Mouse (Mus musculus) ES-CJ7 (cell line): ENCODE results near the gene Tbx10.
"Not testable (repeated sequence)": the region's sequence is repeated elsewhere in the genome, so short reads cannot be mapped to it uniquely, and the experiment has no call there.

Experiments used
- DNase-seq: peaks from one replicate; pipeline ENCODE4 v3.0.0; 2011; ENCODE audit warnings: low read depth, low spot score

Tbx10 gene

DNA sequence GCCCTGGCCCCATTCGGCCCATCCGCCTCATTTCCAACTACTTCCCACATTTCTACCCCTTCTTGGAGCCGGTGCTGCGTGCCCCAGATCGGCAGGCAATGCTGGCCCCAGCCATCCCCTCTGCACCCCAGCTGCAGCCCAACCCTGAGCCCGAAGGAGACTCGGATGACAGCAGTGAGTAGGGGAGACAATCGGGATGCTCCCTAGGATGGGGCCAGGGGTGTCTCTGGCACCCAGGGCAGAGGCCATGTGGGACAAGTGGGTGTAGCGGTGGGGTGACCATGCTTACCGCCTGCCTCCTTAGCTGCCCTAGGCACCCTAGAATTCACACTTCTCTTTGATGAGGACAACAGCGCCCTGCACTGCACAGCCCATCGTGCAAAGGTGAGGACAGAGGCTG is 11.1 kb downstream of the Tbx10 start:
- DNase-seq = no peak

- DNase-seq = no peak
These were observed 11.8 kb downstream of the Tbx10 start for GRCm38 (mm10) chr19:4004331-4004730.

DNA sequence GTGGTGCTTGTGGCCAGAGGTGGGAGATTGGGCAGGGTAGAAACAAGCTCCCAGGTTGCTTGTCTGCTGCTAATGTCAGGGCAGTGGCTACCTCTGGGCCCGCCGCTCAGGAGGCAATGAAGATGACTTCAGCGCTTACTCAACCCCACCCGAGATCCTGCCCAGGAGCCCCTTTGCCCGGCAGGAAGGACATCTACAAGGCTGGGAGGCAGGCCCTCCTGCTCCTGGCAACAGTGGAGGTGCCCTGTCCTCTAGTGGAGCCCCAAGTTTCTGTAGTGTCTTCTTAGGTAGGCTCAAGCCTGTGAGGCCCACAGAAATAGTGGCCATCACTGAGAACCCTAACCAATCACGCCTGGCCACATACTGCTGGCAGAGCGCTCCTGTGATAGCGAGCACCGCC is 12.5 kb downstream of the Tbx10 start:
- no peak for DNase-seq

DNA sequence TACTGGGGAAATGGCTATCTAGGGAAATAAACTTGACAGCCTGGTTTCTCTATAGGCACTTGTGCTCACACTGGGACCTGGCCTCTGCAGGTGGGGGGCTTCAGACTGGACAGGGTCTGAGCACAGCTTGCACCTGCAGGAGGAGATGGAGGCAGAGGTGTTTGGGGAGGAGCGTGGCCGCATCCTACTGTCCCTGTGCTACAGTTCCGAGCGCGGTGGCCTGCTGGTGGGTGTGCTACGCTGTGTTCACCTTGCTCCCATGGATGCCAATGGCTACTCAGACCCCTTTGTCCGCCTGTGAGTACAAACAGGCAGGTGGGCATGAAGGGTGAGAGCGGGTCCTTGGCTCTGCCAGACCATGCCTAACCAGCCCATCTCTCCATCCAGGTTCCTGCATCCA is 13.4 kb downstream of the Tbx10 start:
- no peak for DNase-seq

DNA sequence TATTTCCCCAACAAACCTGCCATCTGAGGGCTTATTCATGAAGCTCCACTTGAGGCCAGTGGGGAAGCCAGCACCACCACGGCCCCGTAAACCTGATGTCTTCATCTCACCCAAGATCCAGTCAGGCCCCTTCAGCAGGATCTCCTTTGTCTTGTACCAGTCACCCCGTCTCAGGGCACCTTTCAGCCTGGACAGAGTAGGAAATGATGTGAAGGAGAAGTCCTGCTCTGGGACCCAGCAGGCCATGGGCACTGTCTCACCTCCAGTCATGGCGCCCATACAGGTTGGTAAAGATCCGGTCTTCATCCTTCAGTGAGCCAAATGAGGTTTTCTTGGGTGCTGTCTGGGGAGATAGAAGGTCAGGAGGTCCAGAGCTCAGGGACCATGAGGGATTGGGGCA is 18.5 kb downstream of the Tbx10 start:
- DNase-seq = no peak

DNA sequence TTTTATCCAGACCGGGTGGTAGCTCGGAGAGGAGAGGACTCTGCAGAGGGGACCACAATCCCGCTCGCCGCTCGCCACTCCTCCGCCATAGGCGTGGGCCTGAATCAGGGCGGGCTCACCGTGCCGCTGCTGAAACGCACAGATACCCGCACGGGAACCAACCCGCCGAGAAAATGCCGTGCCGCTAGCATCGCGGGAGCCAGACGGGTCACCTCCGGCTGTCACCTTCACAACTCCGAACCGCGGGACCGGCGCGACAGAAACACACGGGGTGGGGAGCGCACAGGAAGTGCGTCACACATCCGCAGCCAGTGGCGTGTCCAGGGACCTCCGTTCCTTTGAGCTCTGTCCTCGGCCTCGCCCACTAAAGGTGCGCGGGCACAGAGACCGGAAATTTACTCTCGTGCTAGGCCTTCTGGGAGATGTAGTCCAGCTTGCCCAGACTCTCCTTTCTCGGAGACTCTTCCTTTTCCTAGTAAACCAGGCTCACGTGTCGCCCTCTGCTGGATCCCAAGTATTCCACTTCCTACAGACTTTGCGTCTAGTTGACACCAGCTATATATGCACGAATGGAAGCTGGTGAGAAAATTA is 20.0 kb downstream of the Tbx10 start, which contains the start of gene Ndufv1:
Gene Ndufv1 (minus strand): TSS at position 375 of the 591 bp plus-strand sequence.
- DNase-seq = peak; percentile 99

DNA sequence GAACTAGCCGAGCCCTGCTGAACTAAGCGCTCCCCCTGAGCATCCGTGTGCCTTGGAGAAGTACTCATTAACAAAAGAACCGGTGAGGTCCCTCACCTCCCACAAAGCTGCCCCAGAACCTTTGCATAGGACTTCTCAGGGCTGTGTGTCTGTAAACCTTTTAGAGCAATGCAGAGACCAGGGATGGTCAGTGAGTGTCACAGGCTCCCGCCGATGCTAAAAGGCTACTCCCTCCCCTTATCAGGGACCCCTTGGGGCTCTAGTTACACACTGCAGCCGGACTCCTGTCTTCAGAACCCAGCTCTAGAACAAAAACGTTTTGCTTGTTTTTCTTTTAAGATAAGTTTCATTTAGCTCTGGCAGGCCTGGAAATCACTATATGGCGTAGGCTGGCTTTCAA is 20.5 kb downstream of the Tbx10 start:
- no peak for DNase-seq

DNA sequence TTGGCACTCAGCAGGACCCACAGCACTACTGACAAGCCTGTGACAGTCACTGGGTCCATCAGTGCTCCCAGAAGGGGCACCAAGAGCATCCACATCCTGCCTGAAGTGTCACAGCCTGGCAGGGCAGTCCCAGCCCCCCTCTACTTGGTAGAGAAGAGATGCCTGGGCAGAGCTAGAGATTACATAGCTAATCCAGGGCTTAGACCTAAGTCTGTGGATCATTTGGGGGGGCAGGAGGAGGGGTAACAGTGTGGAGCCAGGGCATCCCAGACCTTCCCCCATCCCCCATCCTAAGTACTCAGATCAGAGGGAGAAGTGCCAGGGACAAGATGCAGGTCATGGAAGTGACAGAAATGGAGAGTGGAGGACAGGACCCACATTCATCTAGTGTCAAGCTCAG is 22.2 kb downstream of the Tbx10 start:
- no peak for DNase-seq

DNA sequence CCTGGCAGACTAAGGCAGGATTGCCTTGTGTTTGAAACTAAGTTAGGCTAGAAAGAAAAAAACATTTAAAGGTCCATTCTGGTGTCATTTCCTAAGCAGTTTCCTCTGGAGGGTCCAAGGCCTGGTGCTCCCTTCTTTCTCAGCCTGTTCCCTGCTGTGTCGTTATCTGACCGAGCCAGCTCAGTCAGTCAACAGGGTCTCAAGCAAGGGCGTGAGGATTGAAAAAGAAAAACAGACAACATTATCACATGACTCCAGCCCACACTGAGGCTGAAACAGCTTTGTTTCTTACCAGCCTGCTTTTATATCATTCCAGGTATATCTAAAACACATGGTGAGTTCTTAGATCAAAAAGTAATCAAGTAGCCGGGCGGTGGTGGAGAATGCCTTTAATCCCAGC is 23.1 kb downstream of the Tbx10 start:
- DNase-seq = no peak

GRCm38 (mm10) chr19:4017921-4018587 is 25.5 kb downstream of the Tbx10 start:
- DNase-seq = no peak

- peak; percentile 85 for DNase-seq
These were observed 26.4 kb downstream of the Tbx10 start for GRCm38 (mm10) chr19:4018743-4019583.

DNA sequence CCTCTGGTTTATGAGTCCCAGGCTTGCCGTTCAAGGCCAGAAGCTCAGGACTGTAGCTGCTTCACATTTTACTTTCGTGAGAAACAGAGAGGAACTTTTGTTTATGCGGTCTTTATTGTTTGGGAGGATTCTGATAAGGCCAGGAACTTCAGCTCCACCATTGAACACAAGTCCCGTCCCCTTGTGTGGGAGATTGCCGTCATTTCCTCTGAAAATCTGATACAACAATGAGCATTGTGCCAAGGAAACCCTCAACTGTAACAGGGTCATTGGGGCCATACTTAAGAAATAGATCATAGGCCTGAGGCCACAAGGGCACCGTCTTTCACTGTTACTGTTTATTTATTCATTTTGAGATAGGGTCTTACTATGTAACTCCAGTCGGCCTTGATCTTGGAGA is 30.6 kb downstream of the Tbx10 start:
- no peak for DNase-seq

GRCm38 (mm10) chr19:4027576-4027975 is 35.0 kb downstream of the Tbx10 start:
- DNase-seq = no peak

DNA sequence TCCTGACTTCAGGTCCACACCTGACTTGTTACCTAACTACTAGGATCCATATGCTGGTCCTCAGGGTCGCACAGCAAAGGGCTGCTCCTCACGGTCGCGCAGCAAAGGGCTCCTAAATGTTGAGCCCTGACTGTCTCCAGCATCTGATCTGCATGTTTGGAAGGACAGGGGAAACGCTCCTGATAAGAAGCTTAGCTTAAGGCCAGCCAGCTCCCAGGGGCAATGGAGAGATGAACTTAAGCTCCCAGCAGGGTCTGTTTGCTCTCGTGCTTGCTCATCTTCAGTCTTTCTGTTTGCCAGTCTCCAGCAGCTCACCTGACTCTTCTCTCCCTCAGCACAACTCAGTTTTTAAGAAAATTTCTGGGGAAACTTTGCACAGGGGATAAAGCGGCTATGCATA is 40.1 kb downstream of the Tbx10 start:
- DNase-seq = no peak

DNA sequence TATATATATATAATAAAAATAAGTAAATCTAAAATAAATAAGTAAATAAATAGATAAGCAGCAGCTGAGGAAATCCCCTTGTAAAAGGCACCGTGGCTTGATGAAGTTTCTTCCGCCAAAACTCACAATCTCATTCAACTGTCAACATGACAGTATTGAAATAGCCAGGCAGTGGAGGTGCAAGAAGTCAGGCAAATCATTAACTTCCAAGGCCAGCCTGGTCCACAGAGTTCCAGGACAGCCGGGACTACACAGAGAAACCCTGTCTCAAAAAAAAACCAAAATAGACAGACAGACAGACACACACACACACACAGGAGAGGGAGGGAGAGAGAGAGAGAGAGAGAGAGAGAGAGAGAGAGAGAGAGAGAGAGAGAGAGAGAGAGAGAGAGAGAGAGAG is 40.7 kb downstream of the Tbx10 start:
- no peak for DNase-seq

GRCm38 (mm10) chr19:4033742-4034141 is 41.2 kb downstream of the Tbx10 start:
- DNase-seq = no peak

DNA sequence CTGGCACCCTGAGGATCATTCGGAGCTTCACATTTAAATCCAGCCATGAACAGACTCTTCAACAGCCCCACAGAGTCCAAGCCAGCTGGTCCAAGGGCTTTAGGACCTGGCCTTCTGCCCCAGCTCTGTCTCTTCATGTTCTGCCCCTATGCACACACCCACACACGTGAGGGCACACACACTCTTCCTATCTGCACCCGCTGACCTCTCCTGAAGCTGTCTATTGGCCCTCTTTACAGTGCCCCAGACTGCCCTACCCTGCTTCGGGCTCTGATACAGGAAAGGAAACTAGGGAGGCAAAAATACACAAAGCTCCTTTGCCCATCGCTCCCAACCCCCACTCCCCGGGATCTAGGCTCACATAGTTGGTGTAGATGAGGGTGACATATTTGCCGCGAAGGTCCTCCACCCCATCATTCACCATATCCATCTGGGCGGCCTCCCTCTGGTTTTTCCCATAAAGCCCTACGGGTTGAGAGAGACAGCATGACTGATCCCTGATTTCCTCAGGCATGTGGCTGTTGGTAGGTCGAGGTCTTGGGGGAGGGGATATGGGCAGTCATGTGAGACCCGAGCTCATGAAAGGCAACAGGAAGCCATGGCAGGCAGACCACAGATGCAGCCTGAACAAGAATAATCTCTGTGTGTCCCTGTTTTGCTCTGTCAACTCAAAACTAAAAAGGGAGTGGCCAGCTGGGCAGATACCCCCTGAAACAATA is 43.9 kb downstream of the Tbx10 start:
- DNase-seq = no peak

DNA sequence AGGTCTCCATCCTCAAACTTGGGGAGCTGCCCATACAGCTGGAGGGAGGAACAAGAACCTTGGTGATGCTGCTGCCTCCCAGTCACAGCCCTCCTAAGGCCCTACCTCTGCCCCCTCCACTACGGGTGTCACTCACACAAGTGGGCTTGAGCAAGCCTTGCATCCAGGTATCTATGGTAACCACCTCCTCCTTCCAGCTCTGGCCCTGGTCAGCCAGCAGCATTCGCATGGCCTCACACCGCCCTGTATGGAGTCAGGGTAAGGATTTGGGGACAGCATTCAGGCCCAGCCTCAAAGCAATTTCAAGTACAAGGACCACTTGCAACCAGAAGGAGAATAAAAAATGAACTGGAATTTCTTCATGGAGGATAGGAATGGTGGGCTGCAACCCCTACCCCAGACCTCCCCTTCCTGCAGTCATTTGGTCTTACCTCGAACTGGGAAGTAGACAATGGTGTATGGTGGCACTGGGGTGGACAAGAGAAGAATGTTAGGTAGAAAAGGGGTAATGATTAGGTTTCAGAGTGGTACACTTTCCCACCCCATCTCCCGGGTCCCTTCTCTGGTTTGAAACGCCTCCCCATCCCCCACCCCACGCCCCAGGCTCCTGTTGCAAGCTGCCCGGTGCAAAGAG is 44.7 kb downstream of the Tbx10 start:
- not testable (repeated sequence) for DNase-seq

DNA sequence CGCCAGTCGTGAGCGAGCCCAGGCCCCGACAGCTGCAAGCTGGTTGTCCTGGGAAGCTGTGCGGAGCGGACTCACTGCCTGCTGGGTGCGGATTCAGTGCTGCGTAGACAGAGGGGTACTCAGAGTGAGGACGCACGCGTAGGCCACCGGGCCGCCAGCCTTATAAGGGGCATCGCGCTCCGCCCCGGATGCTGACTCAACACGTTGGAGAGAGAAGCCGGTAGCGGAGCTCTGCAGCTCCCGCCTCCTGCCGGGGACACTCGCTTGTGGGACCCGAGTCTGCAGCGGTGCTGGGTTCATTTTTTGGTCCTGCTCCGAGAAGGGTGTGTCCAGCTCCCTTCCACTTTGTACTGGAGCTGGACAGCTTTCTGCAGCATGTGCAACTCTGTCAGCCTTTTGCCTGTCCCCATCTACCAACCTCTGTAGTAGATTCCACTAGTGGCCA is 45.3 kb downstream of the Tbx10 start, which contains the start of gene Gstp1:
Gene Gstp1 (minus strand): TSS at position 198 of the 445 bp plus-strand sequence.
- peak; percentile 70 for DNase-seq

DNA sequence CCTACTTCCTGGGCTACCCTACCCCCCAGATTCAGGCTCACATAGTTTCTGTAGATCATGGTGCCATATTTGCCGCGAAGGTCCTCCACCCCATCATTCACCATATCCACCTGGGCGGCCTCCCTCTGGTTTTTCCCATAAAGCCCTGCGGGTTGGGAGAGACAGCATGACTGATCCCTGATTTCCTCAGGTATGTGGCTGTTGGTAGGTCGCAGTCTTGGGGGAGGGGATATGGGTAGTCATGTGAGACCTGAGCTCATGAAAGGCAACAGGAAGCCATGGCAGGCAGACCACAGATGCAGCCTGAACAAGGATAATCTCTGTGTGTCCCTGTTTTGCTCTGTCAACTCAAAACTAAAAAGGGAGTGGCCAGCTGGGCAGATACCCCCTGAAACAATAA is 48.4 kb downstream of the Tbx10 start:
- DNase-seq = not testable (repeated sequence)

DNA sequence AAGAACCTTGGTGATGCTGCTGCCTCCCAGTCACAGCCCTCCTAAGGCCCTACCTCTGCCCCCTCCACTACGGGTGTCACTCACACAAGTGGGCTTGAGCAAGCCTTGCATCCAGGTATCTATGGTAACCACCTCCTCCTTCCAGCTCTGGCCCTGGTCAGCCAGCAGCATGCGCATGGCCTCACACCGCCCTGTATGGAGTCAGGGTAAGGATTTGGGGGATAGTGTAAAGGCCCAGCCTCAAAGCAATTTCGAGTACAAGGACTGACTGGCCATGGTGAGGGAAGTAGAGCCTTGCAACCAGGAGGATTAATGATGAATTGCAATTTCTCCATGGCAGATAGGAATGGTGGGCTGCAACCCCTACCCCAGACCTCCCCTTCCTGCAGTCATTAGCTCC is 48.9 kb downstream of the Tbx10 start:
- DNase-seq = not testable (repeated sequence)
